In the genomic region with DNA sequence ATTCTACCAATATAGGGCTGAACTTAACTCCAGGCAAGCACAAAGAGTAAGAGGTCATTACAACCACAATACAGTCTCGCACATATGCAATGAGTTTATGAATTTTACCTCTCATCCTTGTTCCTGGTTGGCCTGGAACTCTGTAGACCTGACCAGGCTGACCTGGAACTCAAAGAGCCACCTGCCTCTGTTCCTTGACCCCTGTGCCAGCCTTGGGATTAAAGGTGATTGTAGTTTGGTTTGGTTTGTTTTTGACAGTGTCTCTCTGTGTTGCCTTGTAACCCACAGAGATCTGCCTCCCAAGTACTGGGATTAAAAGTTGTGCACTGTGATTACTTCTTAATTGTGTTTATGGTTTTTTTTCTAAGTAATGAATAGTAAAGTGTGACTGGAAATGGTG, we compare ENCODE assay signal across 27 mouse cellular contexts. TPM values are rescaled to one million over a fixed set of nuclear protein-coding genes. Genes with fewer than 3 reads are reported as not detected.
"Had no signal": no experiment of that assay in that cellular context is flagged by ENCODE, and none has a peak within 500 bp of the region (broad histone marks: within the 10 kb centered on the region; RNA-seq: fewer than 3 reads in every experiment).

No protein-coding gene starts in this region.

- H3K27ac ChIP-seq: hindbrain, embryonic 15.5 days; kidney, postnatal 0 days; layer of hippocampus, adult 2 months; left cerebral cortex, adult 2 months; macrophage; midbrain, embryonic 12.5 days; midbrain, embryonic 15.5 days; neural tube, embryonic 12.5 days; neural tube, embryonic 15.5 days had no signal

- DNase-seq: kidney, postnatal 4 days; layer of hippocampus, adult 9-11 months; lung, embryonic 14.5 days; right cerebral cortex, adult 18-20 months; right cerebral cortex, postnatal 25 days; thymus, postnatal 25 days had no signal

- H3K9ac ChIP-seq: hindbrain, embryonic 15.5 days; lung, embryonic 14.5 days; midbrain, embryonic 12.5 days; midbrain, embryonic 15.5 days; neural tube, embryonic 12.5 days; neural tube, embryonic 15.5 days had no signal

- H3K9me3 ChIP-seq: hindbrain, embryonic 15.5 days; midbrain, embryonic 12.5 days; midbrain, embryonic 15.5 days; neural tube, embryonic 12.5 days; neural tube, embryonic 15.5 days had no signal

- H3K4me3 ChIP-seq: hindbrain, embryonic 15.5 days; layer of hippocampus, adult 2 months; left cerebral cortex, adult 2 months; midbrain, embryonic 12.5 days; midbrain, embryonic 15.5 days; neural tube, embryonic 12.5 days; neural tube, embryonic 15.5 days had no signal

- H3K4me1 ChIP-seq: hindbrain, embryonic 15.5 days; midbrain, embryonic 12.5 days; midbrain, embryonic 15.5 days; neural tube, embryonic 12.5 days; neural tube, embryonic 15.5 days had no signal

- H3K27me3 ChIP-seq: hindbrain, embryonic 15.5 days; midbrain, embryonic 12.5 days; midbrain, embryonic 15.5 days; neural tube, embryonic 12.5 days; neural tube, embryonic 15.5 days had no signal

- ATAC-seq: lung, postnatal 0 days; midbrain, embryonic 15.5 days had no signal

- H3K4me2 ChIP-seq: hindbrain, embryonic 15.5 days; lung, embryonic 14.5 days; midbrain, embryonic 12.5 days; midbrain, embryonic 15.5 days; neural tube, embryonic 12.5 days; neural tube, embryonic 15.5 days had no signal

RNA-seq across cellular contexts. Expression of a gene that starts 30.9 kb away (rescaled TPM):
- total RNA-seq: layer of hippocampus, adult 2 months; layer of hippocampus, postnatal 25 days; left cerebral cortex, adult 2 months; left cerebral cortex, postnatal 10 days; left cerebral cortex, postnatal 36 days; megakaryocyte, adult 5-6 weeks had no signal
- polyA plus RNA-seq: spleen, adult 2 months had no signal

RNA-seq across cellular contexts. Expression of a gene that starts 39.3 kb away (rescaled TPM):
- total RNA-seq: layer of hippocampus, adult 2 months; layer of hippocampus, postnatal 25 days; left cerebral cortex, adult 2 months; left cerebral cortex, postnatal 10 days; left cerebral cortex, postnatal 36 days had no signal
- polyA plus RNA-seq: kidney, postnatal 0 days; limb, embryonic 11.5 days; limb, embryonic 14.5 days; liver, embryonic 16.5 days; lung, embryonic 14.5 days; lung, postnatal 0 days; macrophage; midbrain, embryonic 12.5 days; midbrain, embryonic 15.5 days; neural tube, embryonic 12.5 days; neural tube, embryonic 15.5 days; spleen, adult 2 months; thymus, postnatal 0 days had no signal

RNA-seq across cellular contexts. Expression of a gene that starts 56.5 kb away (rescaled TPM):
- total RNA-seq: layer of hippocampus, adult 2 months; layer of hippocampus, postnatal 25 days; left cerebral cortex, adult 2 months; left cerebral cortex, postnatal 36 days; megakaryocyte, adult 5-6 weeks had no signal
- polyA plus RNA-seq: hindbrain, embryonic 15.5 days; intestine, embryonic 14.5 days; kidney, postnatal 0 days; limb, embryonic 11.5 days; liver, embryonic 16.5 days; lung, embryonic 14.5 days; lung, postnatal 0 days; midbrain, embryonic 12.5 days; midbrain, embryonic 15.5 days; neural tube, embryonic 12.5 days; neural tube, embryonic 15.5 days; stomach, embryonic 16.5 days; thymus, postnatal 0 days had no signal
